Mouse (Mus musculus) embryo, embryonic 10 days (tissue): Measurements from ENCODE around the gene Gm12184.
A peak's percentile ranks its signal among the peaks of the same experiment; 100 is the strongest.
"Not testable (repeated sequence)": the region's sequence is repeated elsewhere in the genome, so short reads cannot be mapped to it uniquely, and the experiment has no call there.

Experiments used
- DNase-seq: peaks from one replicate; pipeline ENCODE4 v3.0.0-alpha.2; 2015; ENCODE audit warnings: low spot score

Gene Gm12184

GRCm38 (mm10) chr11:48825979-48826751 lies at the start of gene Gm12184, which contains the start of gene Trim7:
Gene Gm12184 (minus strand): TSS chr11:48826655.
Gene Trim7 (plus strand): TSS chr11:48826140.
- DNase-seq: not testable (repeated sequence)

GRCm38 (mm10) chr11:48875343-48875837 lies 48.9 kb upstream of the Gm12184 start:
- not testable (repeated sequence) for DNase-seq

GRCm38 (mm10) chr11:48874465-48874864 lies 48.0 kb upstream of the Gm12184 start:
- peak; percentile 68 for DNase-seq

- DNase-seq: no peak
These were observed 47.3 kb upstream of the Gm12184 start for GRCm38 (mm10) chr11:48873591-48874290.

- no peak for DNase-seq
These were observed 46.3 kb upstream of the Gm12184 start for GRCm38 (mm10) chr11:48872695-48873300.

- peak; percentile 46 for DNase-seq
These were observed 45.5 kb upstream of the Gm12184 start for GRCm38 (mm10) chr11:48871817-48872541.

GRCm38 (mm10) chr11:48871201-48871772 lies 44.8 kb upstream of the Gm12184 start, which contains the start of gene Irgm1:
Gene Irgm1 (minus strand): TSS chr11:48871683.
- peak; percentile 44 for DNase-seq

GRCm38 (mm10) chr11:48870781-48871180 lies 44.3 kb upstream of the Gm12184 start:
- no peak for DNase-seq

GRCm38 (mm10) chr11:48869380-48870110 lies 43.1 kb upstream of the Gm12184 start:
- no peak for DNase-seq

- DNase-seq: no peak
These were observed 40.0 kb upstream of the Gm12184 start for GRCm38 (mm10) chr11:48866481-48866880.

GRCm38 (mm10) chr11:48863808-48864207 lies 37.4 kb upstream of the Gm12184 start:
- no peak for DNase-seq

- DNase-seq: no peak
These were observed 36.4 kb upstream of the Gm12184 start for GRCm38 (mm10) chr11:48862784-48863319.

- peak; percentile 93 for DNase-seq
These were observed 32.6 kb upstream of the Gm12184 start for GRCm38 (mm10) chr11:48859014-48859413.

- peak; percentile 91 for DNase-seq
These were observed 27.2 kb upstream of the Gm12184 start for GRCm38 (mm10) chr11:48853474-48854180.

- DNase-seq: peak; percentile 49
These were observed 26.4 kb upstream of the Gm12184 start for GRCm38 (mm10) chr11:48852624-48853473.

GRCm38 (mm10) chr11:48852190-48852589 lies 25.7 kb upstream of the Gm12184 start:
- no peak for DNase-seq

GRCm38 (mm10) chr11:48851270-48851995 lies 25.0 kb upstream of the Gm12184 start:
- DNase-seq: no peak

- DNase-seq: no peak
These were observed 23.8 kb upstream of the Gm12184 start for GRCm38 (mm10) chr11:48850240-48850639.
